Mouse (Mus musculus): ENCODE results near the gene Fggy. TPM values are rescaled to one million over a fixed set of nuclear protein-coding genes. Genes with fewer than 3 reads are reported as not detected.

Gene Fggy
- polyA plus RNA-seq, 1 experiment from 2014 or later = 10.8 TPM

GRCm38 (mm10) chr4:95849497-95849896, 292.2 kb downstream of the Fggy start:
- WGBS = 86% methylated on average over 5 of the region's 5 CpGs
- H3K27me3 ChIP-seq (ENCODE audit: control insufficient read depth, insufficient read depth, low read length) = no peaks in the 10 kb centered on the region
- no peaks in the 10 kb centered on the region for H3K36me3 ChIP-seq (ENCODE audit: control insufficient read depth, insufficient read depth, low read length)
- H3K4me2 ChIP-seq (ENCODE audit: low read depth) = no peak overlapping the region
- ATAC-seq (ENCODE audit: insufficient read depth, low FRiP score, low TSS enrichment) (no peak), DNase-seq (ENCODE audit: low spot score) (no peak)
- no peaks in the 10 kb centered on the region for H3K4me1 ChIP-seq (ENCODE audit: control insufficient read depth, insufficient read depth, low read length)
- no peak overlapping the region for H3K9ac ChIP-seq (ENCODE audit: low read length)
- H3K9me3 ChIP-seq (ENCODE audit: control insufficient read depth, low read length) = no peaks in the 10 kb centered on the region
- no peak overlapping the region for H3K27ac ChIP-seq (ENCODE audit: low read depth, low read length)
- no peak overlapping the region for H3K4me3 ChIP-seq (ENCODE audit: low read depth, low read length)

- no peak overlapping the region for H3K9ac ChIP-seq (ENCODE audit: low read length)
- H3K4me1 ChIP-seq (ENCODE audit: control insufficient read depth, insufficient read depth, low read length) = no peaks in the 10 kb centered on the region
- no peaks in the 10 kb centered on the region for H3K36me3 ChIP-seq (ENCODE audit: control insufficient read depth, insufficient read depth, low read length)
- no peak overlapping the region for H3K27ac ChIP-seq (ENCODE audit: low read depth, low read length)
- H3K4me2 ChIP-seq (ENCODE audit: low read depth) = no peak overlapping the region
- no peak for ATAC-seq (ENCODE audit: insufficient read depth, low FRiP score, low TSS enrichment)
- no peaks in the 10 kb centered on the region for H3K9me3 ChIP-seq (ENCODE audit: control insufficient read depth, low read length)
- H3K4me3 ChIP-seq (ENCODE audit: low read depth, low read length) = no peak overlapping the region
- DNase-seq (ENCODE audit: low spot score) = no peak
- 89% methylated on average over 6 of the region's 6 CpGs for WGBS
- no peaks in the 10 kb centered on the region for H3K27me3 ChIP-seq (ENCODE audit: control insufficient read depth, insufficient read depth, low read length)
Observed at GRCm38 (mm10) chr4:95850044-95850739, 292.9 kb downstream of the Fggy start.

GRCm38 (mm10) chr4:95852257-95852656, 294.9 kb downstream of the Fggy start:
- H3K4me2 ChIP-seq (ENCODE audit: low read depth) = no peak overlapping the region
- H3K27ac ChIP-seq (ENCODE audit: low read depth, low read length) = no peak overlapping the region
- H3K4me3 ChIP-seq (ENCODE audit: low read depth, low read length) = no peak overlapping the region
- H3K9me3 ChIP-seq (ENCODE audit: control insufficient read depth, low read length) = no peaks in the 10 kb centered on the region
- no peak overlapping the region for H3K9ac ChIP-seq (ENCODE audit: low read length)
- no peaks in the 10 kb centered on the region for H3K27me3 ChIP-seq (ENCODE audit: control insufficient read depth, insufficient read depth, low read length)
- no peaks in the 10 kb centered on the region for H3K4me1 ChIP-seq (ENCODE audit: control insufficient read depth, insufficient read depth, low read length)
- no peak for ATAC-seq (ENCODE audit: insufficient read depth, low FRiP score, low TSS enrichment)
- WGBS = 84% methylated on average over 2 of the region's 2 CpGs
- no peak for DNase-seq (ENCODE audit: low spot score)
- H3K36me3 ChIP-seq (ENCODE audit: control insufficient read depth, insufficient read depth, low read length) = no peaks in the 10 kb centered on the region

- 85% methylated on average over 2 of the region's 2 CpGs for WGBS
- no peak for DNase-seq (ENCODE audit: low spot score)
Observed at GRCm38 (mm10) chr4:95856008-95856407, 298.7 kb downstream of the Fggy start.

GRCm38 (mm10) chr4:95860601-95861000, 303.3 kb downstream of the Fggy start:
- H3K9me3 ChIP-seq (ENCODE audit: control insufficient read depth, low read length) = no peaks in the 10 kb centered on the region
- H3K4me2 ChIP-seq (ENCODE audit: low read depth) = no peak overlapping the region
- no peak overlapping the region for H3K4me3 ChIP-seq (ENCODE audit: low read depth, low read length)
- WGBS = 55% methylated on average over 3 of the region's 3 CpGs
- DNase-seq (ENCODE audit: low spot score) (no peak), ATAC-seq (ENCODE audit: insufficient read depth, low FRiP score, low TSS enrichment) (no peak)
- no peaks in the 10 kb centered on the region for H3K36me3 ChIP-seq (ENCODE audit: control insufficient read depth, insufficient read depth, low read length)
- H3K27ac ChIP-seq (ENCODE audit: low read depth, low read length) = no peak overlapping the region
- H3K4me1 ChIP-seq (ENCODE audit: control insufficient read depth, insufficient read depth, low read length) = no peaks in the 10 kb centered on the region
- no peaks in the 10 kb centered on the region for H3K27me3 ChIP-seq (ENCODE audit: control insufficient read depth, insufficient read depth, low read length)
- H3K9ac ChIP-seq (ENCODE audit: low read length) = no peak overlapping the region

More at GRCm38 (mm10) chr4:95856008-95856407, 298.7 kb downstream of the Fggy start:
- no peak for ATAC-seq (ENCODE audit: insufficient read depth, low FRiP score, low TSS enrichment)
- Histone ChIP-seq H3K4me3 (ENCODE audit: low read depth, low read length) (no peak overlapping the region), H3K9me3 (ENCODE audit: control insufficient read depth, low read length) (no peaks in the 10 kb centered on the region), H3K9ac (ENCODE audit: low read length) (no peak overlapping the region), H3K4me1 (ENCODE audit: control insufficient read depth, insufficient read depth, low read length) (no peaks in the 10 kb centered on the region), H3K4me2 (ENCODE audit: low read depth) (no peak overlapping the region), H3K27me3 (ENCODE audit: control insufficient read depth, insufficient read depth, low read length) (no peaks in the 10 kb centered on the region), H3K36me3 (ENCODE audit: control insufficient read depth, insufficient read depth, low read length) (no peaks in the 10 kb centered on the region), H3K27ac (ENCODE audit: low read depth, low read length) (no peak overlapping the region)

- no peak for ATAC-seq (ENCODE audit: insufficient read depth, low FRiP score, low TSS enrichment)
- WGBS = 48% methylated on average over 4 of the region's 4 CpGs
- no peak overlapping the region for H3K4me3 ChIP-seq (ENCODE audit: low read depth, low read length)
- no peak overlapping the region for H3K27ac ChIP-seq (ENCODE audit: low read depth, low read length)
- no peaks in the 10 kb centered on the region for H3K4me1 ChIP-seq (ENCODE audit: control insufficient read depth, insufficient read depth, low read length)
- no peaks in the 10 kb centered on the region for H3K27me3 ChIP-seq (ENCODE audit: control insufficient read depth, insufficient read depth, low read length)
- H3K9ac ChIP-seq (ENCODE audit: low read length) = no peak overlapping the region
- no peaks in the 10 kb centered on the region for H3K9me3 ChIP-seq (ENCODE audit: control insufficient read depth, low read length)
- H3K36me3 ChIP-seq (ENCODE audit: control insufficient read depth, insufficient read depth, low read length) = no peaks in the 10 kb centered on the region
- no peak for DNase-seq (ENCODE audit: low spot score)
- H3K4me2 ChIP-seq (ENCODE audit: low read depth) = no peak overlapping the region
Observed at GRCm38 (mm10) chr4:95861074-95861473, 303.8 kb downstream of the Fggy start.

- ATAC-seq (ENCODE audit: insufficient read depth, low FRiP score, low TSS enrichment) = no peak
- H3K4me3 ChIP-seq (ENCODE audit: low read depth, low read length) = no peak overlapping the region
Observed at GRCm38 (mm10) chr4:95861741-95862155, 304.4 kb downstream of the Fggy start.

GRCm38 (mm10) chr4:95862276-95862675, 305.0 kb downstream of the Fggy start:
- H3K4me1 ChIP-seq (ENCODE audit: control insufficient read depth, insufficient read depth, low read length) = no peaks in the 10 kb centered on the region
- no peak overlapping the region for H3K4me3 ChIP-seq (ENCODE audit: low read depth, low read length)
- H3K27me3 ChIP-seq (ENCODE audit: control insufficient read depth, insufficient read depth, low read length) = no peaks in the 10 kb centered on the region
- no peak overlapping the region for H3K27ac ChIP-seq (ENCODE audit: low read depth, low read length)
- H3K9me3 ChIP-seq (ENCODE audit: control insufficient read depth, low read length) = no peaks in the 10 kb centered on the region
- 90% methylated on average over 7 of the region's 7 CpGs for whole genome bisulfite sequencing
- DNase-seq (ENCODE audit: low spot score) (no peak), ATAC-seq (ENCODE audit: insufficient read depth, low FRiP score, low TSS enrichment) (no peak)
- H3K4me2 ChIP-seq (ENCODE audit: low read depth) = no peak overlapping the region
- H3K9ac ChIP-seq (ENCODE audit: low read length) = no peak overlapping the region
- no peaks in the 10 kb centered on the region for H3K36me3 ChIP-seq (ENCODE audit: control insufficient read depth, insufficient read depth, low read length)

More at GRCm38 (mm10) chr4:95861741-95862155, 304.4 kb downstream of the Fggy start:
- Histone ChIP-seq H3K4me2 (ENCODE audit: low read depth) (no peak overlapping the region), H3K9ac (ENCODE audit: low read length) (no peak overlapping the region), H3K9me3 (ENCODE audit: control insufficient read depth, low read length) (no peaks in the 10 kb centered on the region), H3K27ac (ENCODE audit: low read depth, low read length) (no peak overlapping the region), H3K27me3 (ENCODE audit: control insufficient read depth, insufficient read depth, low read length) (no peaks in the 10 kb centered on the region), H3K4me1 (ENCODE audit: control insufficient read depth, insufficient read depth, low read length) (no peaks in the 10 kb centered on the region), H3K36me3 (ENCODE audit: control insufficient read depth, insufficient read depth, low read length) (no peaks in the 10 kb centered on the region)
- WGBS = 93% methylated on average over 5 of the region's 5 CpGs
- DNase-seq (ENCODE audit: low spot score) = no peak

GRCm38 (mm10) chr4:95862781-95863499, 305.6 kb downstream of the Fggy start:
- WGBS = 70% methylated on average over 6 of the region's 6 CpGs
- H3K4me1 ChIP-seq (ENCODE audit: control insufficient read depth, insufficient read depth, low read length) = no peaks in the 10 kb centered on the region
- no peaks in the 10 kb centered on the region for H3K27me3 ChIP-seq (ENCODE audit: control insufficient read depth, insufficient read depth, low read length)
- no peak overlapping the region for H3K4me3 ChIP-seq (ENCODE audit: low read depth, low read length)
- no peaks in the 10 kb centered on the region for H3K9me3 ChIP-seq (ENCODE audit: control insufficient read depth, low read length)
- H3K27ac ChIP-seq (ENCODE audit: low read depth, low read length) = no peak overlapping the region
- ATAC-seq (ENCODE audit: insufficient read depth, low FRiP score, low TSS enrichment) (no peak), DNase-seq (ENCODE audit: low spot score) (no peak)
- H3K9ac ChIP-seq (ENCODE audit: low read length) = no peak overlapping the region
- H3K36me3 ChIP-seq (ENCODE audit: control insufficient read depth, insufficient read depth, low read length) = no peaks in the 10 kb centered on the region
- H3K4me2 ChIP-seq (ENCODE audit: low read depth) = no peak overlapping the region

All from neural tube, embryonic 11.5 days (tissue).